Mouse (Mus musculus) MEL (cell line): ENCODE measurements around the gene Traf6. TPM values are rescaled to one million over a fixed set of nuclear protein-coding genes. Genes with fewer than 3 reads are reported as not detected.

Source experiments
- DNase-seq: peaks from one replicate; pipeline ENCODE4 v3.0.0; 2011; ENCODE audit warnings: low read depth, low spot score
- H3K27ac ChIP-seq: 2 replicates; pipeline ENCODE4 v1.5.1; 2012; ENCODE audit warnings: low read depth, mild to moderate bottlenecking, control low read depth, low read length, moderate library complexity; ENCODE audit not compliant: control insufficient read depth
- H3K27me3 ChIP-seq, 2 experiments: fragments of 150-350 bp in 1 of 2; sonication (generic) in 1 of 2; 2 replicates each; pipeline ENCODE4 v1.6.1; 2012; ENCODE audit warnings: low read length in 2 of 2, mild to moderate bottlenecking in 2 of 2, improper control_type of control experiment in 1 of 2, moderate library complexity in 1 of 2; ENCODE audit not compliant: insufficient read depth in 2 of 2, control insufficient read depth in 1 of 2
- H3K36me3 ChIP-seq, 2 experiments: 2 replicates each; pipeline ENCODE4 v1.6.1; 2012 to 2014; ENCODE audit warnings: low read length in 2 of 2, improper control_type of control experiment in 1 of 2, inconsistent platforms in 1 of 2, mild to moderate bottlenecking in 1 of 2; ENCODE audit not compliant: insufficient read depth in 2 of 2, control insufficient read depth in 1 of 2
- H3K4me1 ChIP-seq, 2 experiments: fragments of 150-350 bp in 1 of 2; sonication (generic) in 1 of 2; 2 replicates each; pipeline ENCODE4 v1.6.1; 2012; ENCODE audit warnings: low read length in 2 of 2, improper control_type of control experiment in 1 of 2, mild to moderate bottlenecking in 1 of 2; ENCODE audit not compliant: insufficient read depth in 2 of 2, control insufficient read depth in 1 of 2
- H3K4me3 ChIP-seq, 2 experiments: fragments of 150-350 bp in 1 of 2; sonication (generic) in 1 of 2; 2 replicates each; pipeline ENCODE4 v1.5.1; 2012; ENCODE audit warnings: low read depth in 2 of 2, low read length in 2 of 2, mild to moderate bottlenecking in 2 of 2, moderate library complexity in 2 of 2, control low read depth in 1 of 2, improper control_type of control experiment in 1 of 2; ENCODE audit not compliant: control insufficient read depth in 1 of 2, insufficient read depth in 1 of 2
- H3K79me2 ChIP-seq: 2 replicates; pipeline ENCODE4 v1.6.1; 2012; ENCODE audit warnings: mild to moderate bottlenecking, low read length, moderate library complexity; ENCODE audit not compliant: control insufficient read depth, poor library complexity, insufficient read depth
- H3K9ac ChIP-seq: 2 replicates; pipeline ENCODE4 v1.6.1; 2012; ENCODE audit warnings: low read depth, mild to moderate bottlenecking, control low read depth, low read length, moderate library complexity; ENCODE audit not compliant: control insufficient read depth, poor library complexity, severe bottlenecking
- H3K9me3 ChIP-seq: fragments of 150-350 bp; sonication (generic); replicated peaks from 2 replicates; pipeline ENCODE4 v1.6.1; 2012; ENCODE audit warnings: mild to moderate bottlenecking, low read length, improper control_type of control experiment, moderate library complexity; ENCODE audit not compliant: insufficient read depth
- BHLHE40 ChIP-seq: IDR thresholded peaks from 2 replicates; pipeline ENCODE4 v1.6.1; 2012; ENCODE audit warnings: low read depth, mild to moderate bottlenecking, inconsistent platforms, low read length, improper control_type of control experiment, borderline replicate concordance
- E2F4 ChIP-seq: IDR thresholded peaks from 2 replicates; pipeline ENCODE4 v1.6.1; 2011; ENCODE audit warnings: low read depth, low read length, improper control_type of control experiment, borderline replicate concordance
- GATA1 ChIP-seq: IDR thresholded peaks from 2 replicates; pipeline ENCODE4 v1.6.1; 2011; ENCODE audit warnings: low read depth, low read length, improper control_type of control experiment
- MAFK ChIP-seq: IDR thresholded peaks from 2 replicates; pipeline ENCODE4 v1.6.1; 2011; ENCODE audit warnings: low read depth, mild to moderate bottlenecking, low read length, improper control_type of control experiment, borderline replicate concordance
- MEF2A ChIP-seq: IDR thresholded peaks from 2 replicates; pipeline ENCODE4 v1.6.1; 2014; ENCODE audit warnings: low read depth, mild to moderate bottlenecking, inconsistent platforms, low read length, improper control_type of control experiment; ENCODE audit not compliant: poor library complexity, insufficient replicate concordance, severe bottlenecking; ENCODE audit errors: extremely low read depth
- RAD21 ChIP-seq: IDR thresholded peaks from 2 replicates; pipeline ENCODE4 v1.6.1; 2011; ENCODE audit warnings: mild to moderate bottlenecking, low read depth, low read length, improper control_type of control experiment
- TCF12 ChIP-seq: IDR thresholded peaks from 2 replicates; pipeline ENCODE4 v1.6.1; 2014; ENCODE audit warnings: low read depth, mild to moderate bottlenecking, inconsistent platforms, low read length, improper control_type of control experiment, moderate library complexity
- polyA plus RNA-seq, 2 experiments: library from polyadenylated mRNA; stranded (reverse) in 1 of 2; unstranded in 1 of 2; fragments of >175 nt in 1 of 2; fragments of >200 nt in 1 of 2; gene quantifications; 2 replicates each; pipeline versions ENCODE4 v1.2.1 to v1.2.4; 2012; ENCODE audit warnings: low replicate concordance in 2 of 2, low read depth in 1 of 2; ENCODE audit not compliant: insufficient read length in 2 of 2, insufficient read depth in 1 of 2, missing spikeins in 1 of 2
- total RNA-seq: library from RNA; depleted of rRNA; stranded (reverse); fragments of 300-350 nt; gene quantifications from 2 replicates; pipeline ENCODE4 v1.2.3, GENCODE M21; 2012; rRNA removed

Gene Traf6
- total and polyA plus RNA-seq, 3 experiments = 11.8 to 18.0 TPM; not detected in 1

DNA sequence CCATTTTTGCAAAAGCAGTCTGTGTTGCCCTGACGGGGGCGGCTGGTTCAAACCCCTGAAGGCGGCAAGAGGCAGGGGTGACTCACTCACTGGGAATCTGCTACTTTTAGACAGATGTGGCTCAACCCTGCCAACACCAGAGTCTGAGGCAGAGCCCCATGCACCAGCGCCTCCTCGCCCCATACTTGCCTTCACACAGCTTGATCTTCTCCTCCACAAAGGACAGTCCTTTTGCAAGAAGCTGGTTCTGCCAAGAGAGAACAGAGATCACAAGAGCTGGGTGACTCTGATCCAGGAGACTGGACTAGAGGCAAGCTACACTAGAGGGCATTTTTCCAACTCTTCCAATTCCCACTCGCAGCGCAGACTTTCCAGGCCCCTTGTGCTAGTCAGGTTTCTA lies 68.3 kb downstream of the Traf6 start:
- no peak for TF ChIP-seq MEF2A
- TF ChIP-seq TCF12 = no peak
- TF ChIP-seq RAD21 = no peak
- no peak for TF ChIP-seq GATA1
- TF ChIP-seq E2F4 = no peak
- no peak for TF ChIP-seq MAFK
- no peak for TF ChIP-seq BHLHE40
- no peak for DNase-seq
- Histone ChIP-seq H3K9ac (no peak overlapping the region), H3K9me3 (no peaks in the 10 kb centered on the region), H3K79me2 (no peaks in the 10 kb centered on the region), H3K4me1 (no peaks in the 10 kb centered on the region), H3K4me3 (no peak overlapping the region), H3K36me3 (no peaks in the 10 kb centered on the region), H3K27ac (no peak overlapping the region), H3K27me3 (peaks cover 4 to 10% of the 10 kb centered on the region in 2 experiments; a peak in 3 of 4 replicates)

Other genes with a start within 250 kb of the Traf6 start
- gene Rag2, start 53.7 kb upstream of the Traf6 start, total RNA-seq = not detected in 2 replicates
- gene Rag2, start 53.7 kb upstream of the Traf6 start, polyA plus RNA-seq = not detected
- gene Rag1, start 28.9 kb upstream of the Traf6 start, total RNA-seq = under 0.01 TPM in 1 of 2 replicates, not detected in the other
- not detected for gene Rag1, start 28.9 kb upstream of the Traf6 start, polyA plus RNA-seq
- 30.6 and 31.2 TPM in 2 replicates for gene B230118H07Rik, start 28.9 kb upstream of the Traf6 start, total RNA-seq
- gene B230118H07Rik, start 28.9 kb upstream of the Traf6 start, polyA plus RNA-seq = 10 to 100 TPM in 1 of 2 experiments, not detected in 1; 22.4 TPM
- 0.04 TPM in 1 of 2 replicates, not detected in the other for gene Prr5l, start 204.6 kb downstream of the Traf6 start, total RNA-seq
- gene Prr5l, start 204.6 kb downstream of the Traf6 start, polyA plus RNA-seq = not detected
- gene Commd9, start 207.8 kb downstream of the Traf6 start, total RNA-seq = 50.6 and 62.8 TPM in 2 replicates
- gene Commd9, start 207.8 kb downstream of the Traf6 start, polyA plus RNA-seq = 10 to 100 TPM in 1 of 2 experiments, not detected in 1; 57.6 TPM